Mouse (Mus musculus): ENCODE results near the gene Cd63.

- TF ChIP-seq POLR2A (IDR thresholded peaks at IDR 0.05; ENCODE audit: insufficient read depth, low read depth, low read length) (no peak), CTCF (IDR thresholded peaks at IDR 0.05; ENCODE audit: insufficient read depth, low read depth, low read length) (no peak)
Observed at GRCm38 (mm10) chr10:128938974-128939373, 38.2 kb downstream of the Cd63 start.
